Mouse (Mus musculus): Measurements from ENCODE around the gene Upk1a. TPM values are rescaled to one million over a fixed set of nuclear protein-coding genes. Genes with fewer than 3 reads are reported as not detected.

The Upk1a gene
- polyA plus RNA-seq, 1 experiment: 0.53 TPM

GRCm38 (mm10) chr7:30588676-30589434, 23.8 kb downstream of the Upk1a start, which contains the start of gene Kmt2b:
Gene Kmt2b (minus strand): TSS chr7:30588726.
- no peak for TF ChIP-seq CEBPB (IDR thresholded peaks at IDR 0.05; ENCODE audit: low read depth)
- TF ChIP-seq MYOD1 (IDR thresholded peaks at IDR 0.05; ENCODE audit: control insufficient read depth, insufficient read length, low read depth): no peak
- TF ChIP-seq MYOG (IDR thresholded peaks at IDR 0.05; ENCODE audit: control insufficient read depth, extremely low read depth, insufficient read length): no peak
- no peak for TF ChIP-seq MAX (IDR thresholded peaks at IDR 0.05)
- TF ChIP-seq FOSL1 (IDR thresholded peaks at IDR 0.05; ENCODE audit: insufficient read depth, low read length, poor library complexity, severe bottlenecking): no peak
- no peak for TF ChIP-seq USF1 (IDR thresholded peaks at IDR 0.05; ENCODE audit: low read depth)
- TF ChIP-seq CTCF (IDR thresholded peaks at IDR 0.05; ENCODE audit: control insufficient read depth, insufficient read depth, insufficient read length): no peak
- no peaks in the 10 kb centered on the region for H3K27me3 ChIP-seq (ENCODE audit: control insufficient read depth, insufficient read depth, insufficient read length)
- peak within 1 kb of the TSS; percentile 75 for H3K4me3 ChIP-seq (ENCODE audit: insufficient read depth, poor library complexity, severe bottlenecking)
- peak within 1 kb of the TSS; percentile 98 for H3ac ChIP-seq (ENCODE audit: control insufficient read depth, insufficient read length, low read depth)
- peaks cover 44% of the 10 kb centered on the region for H3K79me2 ChIP-seq (ENCODE audit: control insufficient read depth, insufficient read depth)
- H3K79me3 ChIP-seq (ENCODE audit: low read depth): peaks cover 20% of the 10 kb centered on the region
- H3K36me3 ChIP-seq (ENCODE audit: control insufficient read depth, insufficient read depth): peaks cover 24% of the 10 kb centered on the region

DNA sequence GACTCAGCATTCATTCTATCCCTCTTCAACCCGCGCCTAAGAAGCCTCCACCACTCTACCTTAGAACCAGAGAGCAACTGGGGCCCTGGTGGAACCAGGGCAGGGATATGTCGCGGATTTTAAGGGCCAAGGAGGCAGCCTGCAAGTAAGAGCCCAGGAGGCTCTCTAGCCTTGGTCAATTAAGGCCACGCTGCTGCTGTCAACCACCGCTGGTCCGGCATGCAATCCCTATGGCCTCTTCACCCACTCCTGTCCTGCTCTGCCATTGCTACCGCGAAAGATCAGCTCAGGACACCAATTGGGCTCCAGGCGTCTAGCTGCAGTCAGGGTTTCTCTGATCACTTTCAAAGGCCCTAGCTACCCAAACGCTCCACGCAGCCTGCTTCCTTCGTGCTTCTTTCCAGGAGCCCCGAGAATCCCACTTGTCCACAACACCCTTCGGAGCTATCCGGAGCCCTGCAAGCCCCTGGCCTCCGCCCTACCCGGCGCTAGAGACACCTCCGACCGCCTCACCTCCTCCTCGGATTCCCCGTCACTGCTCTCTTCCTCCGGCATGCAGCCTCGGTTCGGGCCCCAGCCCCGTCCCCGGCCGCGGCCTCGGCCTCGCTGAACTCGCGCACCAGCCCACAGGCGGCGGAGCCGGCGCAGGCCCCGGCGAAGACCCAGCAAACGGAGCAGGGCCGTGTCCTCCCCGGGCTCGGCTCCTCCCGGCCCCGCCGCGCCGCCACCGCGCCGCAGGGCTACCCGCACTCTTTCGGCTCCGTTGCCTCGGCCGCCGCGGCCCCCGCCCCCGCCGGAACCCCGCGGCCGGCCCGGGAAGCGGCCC, 24.6 kb downstream of the Upk1a start:
- H3K27me3 ChIP-seq (ENCODE audit: control insufficient read depth, insufficient read depth, insufficient read length): no peaks in the 10 kb centered on the region
- no peak for TF ChIP-seq MYOG (IDR thresholded peaks at IDR 0.05; ENCODE audit: control insufficient read depth, extremely low read depth, insufficient read length)
- no peak for TF ChIP-seq MYOD1 (IDR thresholded peaks at IDR 0.05; ENCODE audit: control insufficient read depth, insufficient read length, low read depth)
- no peak for TF ChIP-seq MAX (IDR thresholded peaks at IDR 0.05)
- TF ChIP-seq FOSL1 (IDR thresholded peaks at IDR 0.05; ENCODE audit: insufficient read depth, low read length, poor library complexity, severe bottlenecking): no peak
- no peak for TF ChIP-seq USF1 (IDR thresholded peaks at IDR 0.05; ENCODE audit: low read depth)
- TF ChIP-seq CEBPB (IDR thresholded peaks at IDR 0.05; ENCODE audit: low read depth): no peak
- TF ChIP-seq CTCF (IDR thresholded peaks at IDR 0.05; ENCODE audit: control insufficient read depth, insufficient read depth, insufficient read length): no peak
- peak overlapping the region; percentile 98 for H3ac ChIP-seq (ENCODE audit: control insufficient read depth, insufficient read length, low read depth)
- H3K4me3 ChIP-seq (ENCODE audit: insufficient read depth, poor library complexity, severe bottlenecking): peak overlapping the region; percentile 75
- peaks cover 26% of the 10 kb centered on the region for H3K36me3 ChIP-seq (ENCODE audit: control insufficient read depth, insufficient read depth)
- H3K79me2 ChIP-seq (ENCODE audit: control insufficient read depth, insufficient read depth): peaks cover 44% of the 10 kb centered on the region
- H3K79me3 ChIP-seq (ENCODE audit: low read depth): peaks cover 20% of the 10 kb centered on the region

DNA sequence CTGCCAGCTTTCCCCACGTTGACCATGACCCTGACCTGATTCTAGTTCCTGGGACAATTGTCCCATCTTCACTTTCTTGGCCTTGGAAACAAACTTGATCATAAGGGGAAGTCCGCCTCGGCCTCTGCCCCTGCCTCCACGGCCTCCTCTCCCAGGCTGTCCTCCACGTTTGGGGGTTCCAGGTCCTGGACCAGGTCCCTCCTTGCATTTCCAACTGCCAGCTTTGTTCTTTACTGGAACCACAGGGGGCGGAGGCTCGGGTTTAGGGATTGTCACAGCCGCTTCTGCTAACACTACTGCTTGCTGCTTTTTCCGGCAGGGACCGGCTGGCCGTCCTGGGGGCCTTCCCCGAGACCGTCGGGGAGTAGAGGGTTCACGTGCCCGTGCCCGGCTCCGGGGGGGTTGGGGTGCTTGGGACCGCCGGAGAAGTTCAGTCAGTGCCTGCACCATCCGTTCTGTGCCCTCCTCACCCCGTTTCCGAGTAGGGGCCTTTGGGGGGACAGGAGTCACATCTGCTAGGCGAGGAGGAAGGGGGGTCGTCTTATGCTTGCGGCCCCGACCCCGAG, 26.1 kb downstream of the Upk1a start:
- Histone ChIP-seq H3K79me2 (ENCODE audit: control insufficient read depth, insufficient read depth) (peaks cover 44% of the 10 kb centered on the region), H3K79me3 (ENCODE audit: low read depth) (peaks cover 20% of the 10 kb centered on the region), H3ac (ENCODE audit: control insufficient read depth, insufficient read length, low read depth) (no peak overlapping the region), H3K27me3 (ENCODE audit: control insufficient read depth, insufficient read depth, insufficient read length) (no peaks in the 10 kb centered on the region), H3K4me3 (ENCODE audit: insufficient read depth, poor library complexity, severe bottlenecking) (no peak overlapping the region), H3K36me3 (ENCODE audit: control insufficient read depth, insufficient read depth) (peaks cover 29% of the 10 kb centered on the region)
- TF ChIP-seq MAX (IDR thresholded peaks at IDR 0.05): no peak
- no peak for TF ChIP-seq MYOD1 (IDR thresholded peaks at IDR 0.05; ENCODE audit: control insufficient read depth, insufficient read length, low read depth)
- no peak for TF ChIP-seq FOSL1 (IDR thresholded peaks at IDR 0.05; ENCODE audit: insufficient read depth, low read length, poor library complexity, severe bottlenecking)
- no peak for TF ChIP-seq USF1 (IDR thresholded peaks at IDR 0.05; ENCODE audit: low read depth)
- TF ChIP-seq CTCF (IDR thresholded peaks at IDR 0.05; ENCODE audit: control insufficient read depth, insufficient read depth, insufficient read length): no peak
- TF ChIP-seq MYOG (IDR thresholded peaks at IDR 0.05; ENCODE audit: control insufficient read depth, extremely low read depth, insufficient read length): no peak
- TF ChIP-seq CEBPB (IDR thresholded peaks at IDR 0.05; ENCODE audit: low read depth): no peak

DNA sequence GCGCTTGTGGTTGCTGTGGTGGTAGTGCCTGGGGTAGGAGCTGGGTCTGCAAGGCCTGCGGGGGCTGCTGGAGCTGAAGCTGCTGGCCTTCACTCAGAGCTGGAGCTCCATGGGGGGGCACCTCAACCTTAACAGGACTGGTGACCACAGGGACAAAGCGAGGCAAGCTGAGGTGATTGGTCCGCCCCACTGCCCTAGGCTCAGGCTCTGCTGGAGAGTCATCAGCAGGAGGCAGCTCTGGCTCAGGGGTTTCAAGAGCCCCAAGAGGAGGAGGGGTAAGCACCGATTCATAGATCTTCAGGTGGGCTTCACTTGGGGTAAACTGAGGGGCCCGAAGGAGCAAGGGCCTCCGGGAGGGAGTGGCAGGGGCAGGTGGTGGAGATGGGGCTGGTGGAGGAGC, 27.5 kb downstream of the Upk1a start:
- H3ac ChIP-seq (ENCODE audit: control insufficient read depth, insufficient read length, low read depth): no peak overlapping the region
- H3K79me3 ChIP-seq (ENCODE audit: low read depth): peaks cover 20% of the 10 kb centered on the region
- H3K79me2 ChIP-seq (ENCODE audit: control insufficient read depth, insufficient read depth): peaks cover 44% of the 10 kb centered on the region
- no peaks in the 10 kb centered on the region for H3K27me3 ChIP-seq (ENCODE audit: control insufficient read depth, insufficient read depth, insufficient read length)
- H3K4me3 ChIP-seq (ENCODE audit: insufficient read depth, poor library complexity, severe bottlenecking): no peak overlapping the region
- TF ChIP-seq CTCF (IDR thresholded peaks at IDR 0.05; ENCODE audit: control insufficient read depth, insufficient read depth, insufficient read length): no peak
- TF ChIP-seq MYOD1 (IDR thresholded peaks at IDR 0.05; ENCODE audit: control insufficient read depth, insufficient read length, low read depth): no peak
- no peak for TF ChIP-seq FOSL1 (IDR thresholded peaks at IDR 0.05; ENCODE audit: insufficient read depth, low read length, poor library complexity, severe bottlenecking)
- no peak for TF ChIP-seq MYOG (IDR thresholded peaks at IDR 0.05; ENCODE audit: control insufficient read depth, extremely low read depth, insufficient read length)
- no peak for TF ChIP-seq CEBPB (IDR thresholded peaks at IDR 0.05; ENCODE audit: low read depth)
- peaks cover 37% of the 10 kb centered on the region for H3K36me3 ChIP-seq (ENCODE audit: control insufficient read depth, insufficient read depth)

GRCm38 (mm10) chr7:30584339-30584738, 28.3 kb downstream of the Upk1a start:
- Histone ChIP-seq H3K4me3 (ENCODE audit: insufficient read depth, poor library complexity, severe bottlenecking) (no peak overlapping the region), H3K79me2 (ENCODE audit: control insufficient read depth, insufficient read depth) (peaks cover 44% of the 10 kb centered on the region), H3K36me3 (ENCODE audit: control insufficient read depth, insufficient read depth) (peaks cover 46% of the 10 kb centered on the region), H3ac (ENCODE audit: control insufficient read depth, insufficient read length, low read depth) (no peak overlapping the region), H3K79me3 (ENCODE audit: low read depth) (peaks cover 20% of the 10 kb centered on the region), H3K27me3 (ENCODE audit: control insufficient read depth, insufficient read depth, insufficient read length) (no peaks in the 10 kb centered on the region)
- TF ChIP-seq USF1 (IDR thresholded peaks at IDR 0.05; ENCODE audit: low read depth): no peak
- TF ChIP-seq MYOD1 (IDR thresholded peaks at IDR 0.05; ENCODE audit: control insufficient read depth, insufficient read length, low read depth): no peak
- TF ChIP-seq MAX (IDR thresholded peaks at IDR 0.05): no peak
- no peak for TF ChIP-seq MYOG (IDR thresholded peaks at IDR 0.05; ENCODE audit: control insufficient read depth, extremely low read depth, insufficient read length)
- TF ChIP-seq FOSL1 (IDR thresholded peaks at IDR 0.05; ENCODE audit: insufficient read depth, low read length, poor library complexity, severe bottlenecking): no peak
- TF ChIP-seq CEBPB (IDR thresholded peaks at IDR 0.05; ENCODE audit: low read depth): no peak
- TF ChIP-seq CTCF (IDR thresholded peaks at IDR 0.05; ENCODE audit: control insufficient read depth, insufficient read depth, insufficient read length): no peak
